Mouse (Mus musculus): ENCODE results near the gene Sod3. TPM values are rescaled to one million over a fixed set of nuclear protein-coding genes. Genes with fewer than 3 reads are reported as not detected.

The Sod3 gene
- total RNA-seq, 1 experiment from 2014 or later: not detected

DNA sequence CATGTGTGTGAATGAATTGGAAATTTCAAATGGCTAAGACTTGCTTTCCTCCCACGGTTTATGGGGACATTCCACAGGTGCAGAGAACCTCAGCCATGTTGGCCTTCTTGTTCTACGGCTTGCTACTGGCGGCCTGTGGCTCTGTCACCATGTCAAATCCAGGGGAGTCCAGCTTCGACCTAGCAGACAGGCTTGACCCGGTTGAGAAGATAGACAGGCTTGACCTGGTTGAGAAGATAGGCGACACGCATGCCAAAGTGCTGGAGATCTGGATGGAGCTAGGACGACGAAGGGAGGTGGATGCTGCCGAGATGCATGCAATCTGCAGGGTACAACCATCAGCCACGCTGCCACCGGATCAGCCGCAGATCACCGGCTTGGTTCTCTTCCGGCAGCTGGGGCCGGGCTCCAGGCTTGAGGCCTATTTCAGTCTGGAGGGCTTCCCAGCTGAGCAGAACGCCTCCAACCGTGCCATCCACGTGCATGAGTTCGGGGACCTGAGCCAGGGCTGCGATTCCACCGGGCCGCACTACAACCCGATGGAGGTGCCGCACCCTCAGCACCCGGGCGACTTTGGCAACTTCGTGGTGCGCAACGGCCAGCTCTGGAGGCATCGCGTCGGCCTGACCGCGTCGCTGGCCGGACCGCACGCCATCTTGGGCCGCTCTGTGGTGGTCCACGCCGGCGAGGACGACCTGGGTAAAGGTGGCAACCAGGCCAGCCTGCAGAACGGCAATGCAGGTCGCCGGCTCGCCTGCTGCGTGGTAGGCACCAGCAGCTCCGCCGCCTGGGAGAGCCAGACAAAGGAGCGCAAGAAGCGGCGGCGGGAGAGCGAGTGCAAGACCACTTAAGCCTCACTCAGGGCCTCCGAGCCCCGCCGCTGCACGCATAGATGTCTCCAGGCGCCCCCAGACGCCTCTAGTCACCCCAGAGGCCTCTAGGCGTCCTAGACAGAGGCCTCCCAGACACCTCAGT lies 4.6 kb downstream of the Sod3 start:
- no peak for ATAC-seq (replicated peaks; ENCODE audit: low read depth, poor library complexity, severe bottlenecking)

DNA sequence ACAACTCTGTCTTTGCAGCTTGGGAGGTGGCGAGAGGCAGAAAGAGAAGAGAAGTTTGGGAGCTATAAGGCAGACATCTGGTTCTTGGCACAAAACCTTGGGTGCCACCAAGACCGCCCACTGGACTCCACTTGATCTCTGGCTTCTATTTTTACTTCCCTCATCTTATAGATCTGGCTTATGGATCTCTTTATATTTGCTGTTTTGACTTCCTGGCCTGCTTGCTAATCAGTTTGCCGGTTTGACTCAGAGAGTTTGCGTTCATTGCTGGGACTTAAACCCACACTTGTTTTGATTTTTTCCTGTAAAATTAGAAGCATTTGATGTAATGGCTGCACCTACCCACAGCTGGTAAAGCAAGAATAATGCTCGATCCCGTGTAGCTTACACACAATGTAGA lies 7.3 kb downstream of the Sod3 start:
- ATAC-seq (replicated peaks; ENCODE audit: low read depth, poor library complexity, severe bottlenecking): no peak

DNA sequence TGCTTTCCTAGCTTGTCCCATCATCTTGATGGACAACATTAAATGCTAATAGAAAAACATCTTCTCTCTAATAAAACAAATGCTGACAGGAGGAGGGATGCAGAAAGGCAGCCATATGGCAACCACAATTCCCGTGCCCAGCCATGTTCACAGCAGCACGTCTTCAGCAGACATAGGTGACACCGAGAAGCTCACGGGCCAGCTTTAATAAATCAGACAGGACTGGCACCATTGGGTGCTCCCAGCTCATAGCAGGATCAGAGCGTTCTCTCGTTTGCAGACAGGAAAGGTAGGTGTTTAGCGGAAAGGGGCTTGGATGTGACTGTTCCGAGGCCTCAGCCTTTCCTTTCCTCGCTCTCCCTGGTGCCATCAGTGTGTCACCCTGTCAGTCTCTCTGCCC lies 12.3 kb downstream of the Sod3 start:
- ATAC-seq (replicated peaks; ENCODE audit: low read depth, poor library complexity, severe bottlenecking): no peak

DNA sequence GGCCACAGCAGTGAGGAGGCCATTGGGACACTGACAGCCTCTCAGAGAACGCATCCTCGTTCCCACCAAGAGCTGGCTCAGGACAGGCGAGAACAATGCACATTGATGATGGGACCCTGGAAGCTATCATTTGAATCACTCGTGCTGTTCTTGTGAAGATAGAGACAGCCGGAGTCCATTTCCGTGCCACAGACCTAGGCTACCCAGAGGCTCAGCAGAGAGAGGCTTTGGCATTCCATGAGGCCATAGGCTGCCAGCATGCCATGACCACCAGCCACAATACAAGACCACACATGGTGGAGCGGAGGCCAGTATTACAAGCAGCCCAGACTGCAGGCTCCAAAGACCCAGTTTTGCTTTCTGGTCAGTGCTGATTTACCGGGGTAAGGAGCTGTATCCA lies 19.2 kb downstream of the Sod3 start:
- no peak for ATAC-seq (replicated peaks; ENCODE audit: low read depth, poor library complexity, severe bottlenecking)

DNA sequence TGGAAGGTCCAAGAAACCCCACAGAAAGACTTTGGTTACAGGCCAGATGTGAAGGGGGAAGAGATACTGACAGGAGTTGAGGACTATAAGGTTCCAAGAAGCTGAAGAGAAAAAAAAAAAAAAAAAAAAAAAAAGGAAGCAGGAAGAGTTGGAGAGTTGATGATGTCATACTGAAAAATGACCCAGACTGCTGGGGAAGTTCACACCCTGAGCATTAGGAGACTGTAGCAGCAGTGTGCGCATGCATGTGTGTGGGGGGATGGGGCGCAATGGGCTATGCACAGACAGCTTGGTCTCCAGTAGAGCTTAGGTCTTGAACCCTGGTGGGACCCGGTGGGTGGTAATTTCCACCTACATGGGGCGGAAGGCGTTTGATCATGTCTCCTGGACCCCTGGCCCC lies 20.2 kb downstream of the Sod3 start:
- ATAC-seq (replicated peaks; ENCODE audit: low read depth, poor library complexity, severe bottlenecking): peak; percentile 45; the same call in 1 of the 2 replicates

DNA sequence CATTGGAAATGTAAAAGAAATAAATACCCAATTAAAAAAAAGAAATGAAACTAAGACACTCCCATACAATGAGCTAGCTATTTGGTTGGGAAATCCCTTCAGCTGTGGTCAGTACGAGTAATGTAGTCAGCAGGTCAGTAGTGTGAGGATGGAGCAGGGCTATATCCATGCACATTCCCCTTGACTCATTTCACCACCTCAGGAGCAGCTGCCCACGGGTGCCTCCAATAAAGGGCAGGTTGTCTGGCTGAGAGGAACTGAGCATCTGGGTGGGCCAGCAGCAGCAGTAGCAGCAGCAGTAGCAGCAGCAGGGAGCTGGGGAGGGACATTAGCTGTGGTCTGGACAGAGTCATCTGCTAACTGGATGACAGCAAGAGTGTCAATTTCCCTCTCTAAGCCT lies 22.4 kb downstream of the Sod3 start:
- no peak for ATAC-seq (replicated peaks; ENCODE audit: low read depth, poor library complexity, severe bottlenecking)

DNA sequence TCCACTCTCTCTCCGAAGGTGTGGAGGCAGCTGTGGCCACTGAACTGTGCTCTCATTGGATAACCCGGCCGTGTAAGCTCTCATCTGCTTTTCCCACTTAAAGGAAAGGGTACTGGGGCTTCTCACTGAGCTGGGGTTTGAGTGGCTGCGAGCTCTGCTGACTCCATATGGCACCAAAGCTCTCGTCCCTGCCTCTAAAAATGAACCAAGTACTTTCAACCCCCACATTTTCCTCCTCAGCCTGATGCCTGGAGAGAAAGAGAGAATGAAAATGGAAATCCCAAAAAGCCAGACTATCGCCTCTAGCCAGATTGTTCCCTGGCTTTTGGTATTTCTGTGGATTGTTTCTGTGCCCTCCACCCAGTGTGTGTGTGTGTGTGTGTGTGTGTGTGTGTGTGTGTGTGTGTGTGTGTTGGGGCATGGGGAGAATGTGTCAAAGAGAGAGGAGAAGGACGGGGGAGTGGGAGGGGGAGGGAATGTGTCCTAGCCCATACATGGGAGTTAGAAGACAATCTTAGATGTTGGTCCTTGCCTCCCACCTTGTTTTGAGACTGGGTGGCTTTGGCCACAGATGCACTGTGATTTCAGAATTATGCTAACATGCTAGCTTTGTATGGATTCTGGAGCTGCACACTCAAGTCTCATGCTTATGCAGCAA lies 24.6 kb downstream of the Sod3 start:
- ATAC-seq (replicated peaks; ENCODE audit: low read depth, poor library complexity, severe bottlenecking): no peak

DNA sequence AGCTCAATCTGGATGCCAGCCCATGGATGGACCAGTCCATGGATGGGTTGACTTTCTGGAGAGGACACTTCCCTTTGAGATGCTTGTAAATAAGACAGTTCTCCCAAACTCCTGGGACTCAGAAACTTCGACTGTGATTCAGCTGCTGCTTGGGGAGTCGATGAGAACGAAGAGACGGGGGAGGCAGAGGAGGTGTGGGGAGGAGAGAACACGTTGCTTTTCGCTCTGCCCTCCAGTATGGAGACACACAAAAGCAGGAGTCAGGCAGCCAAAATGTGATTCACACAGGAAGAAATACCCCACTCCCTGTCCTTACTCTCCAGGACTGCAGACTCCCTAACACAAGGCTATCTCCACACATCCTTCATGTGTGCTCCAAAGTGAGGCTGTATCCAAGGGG lies 26.8 kb downstream of the Sod3 start:
- ATAC-seq (replicated peaks; ENCODE audit: low read depth, poor library complexity, severe bottlenecking): no peak

DNA sequence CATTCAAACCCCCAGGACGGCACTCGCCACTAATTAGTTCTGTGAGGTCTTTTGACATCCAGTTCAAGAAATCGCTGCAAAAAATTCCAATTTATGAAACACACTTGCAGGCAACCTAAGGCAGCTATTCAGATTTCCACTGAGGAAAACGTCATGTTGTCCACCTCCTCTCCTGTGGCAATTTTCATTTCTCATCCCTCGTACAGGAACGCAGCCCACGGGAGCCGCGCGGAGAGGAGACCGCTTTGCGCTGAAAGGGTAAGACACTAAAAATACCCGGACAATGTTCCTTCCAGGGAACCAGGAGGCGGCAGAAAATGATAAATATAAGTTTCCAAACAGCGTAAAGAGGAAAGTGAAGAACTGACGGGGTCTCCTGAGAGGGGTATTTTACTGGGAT lies 27.9 kb downstream of the Sod3 start:
- ATAC-seq (replicated peaks; ENCODE audit: low read depth, poor library complexity, severe bottlenecking): no peak

DNA sequence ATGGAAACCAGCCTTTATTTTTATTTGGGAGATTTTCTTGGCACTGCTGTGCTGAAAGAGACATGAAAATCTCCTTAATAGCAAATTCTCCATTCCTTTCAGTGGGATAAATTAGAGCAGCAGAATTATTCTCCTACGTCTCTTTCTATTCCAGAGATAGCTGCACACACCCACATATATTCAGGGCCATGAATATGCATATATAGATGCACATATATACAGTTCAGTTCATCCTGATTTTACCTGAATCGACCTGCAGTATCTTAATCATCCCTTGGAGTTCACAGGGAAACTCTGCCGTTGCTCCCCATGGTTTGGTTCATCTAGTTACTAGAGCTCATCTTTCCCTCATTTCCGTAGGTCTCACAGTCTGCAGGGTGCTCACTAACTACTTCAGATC lies 30.2 kb downstream of the Sod3 start:
- ATAC-seq (replicated peaks; ENCODE audit: low read depth, poor library complexity, severe bottlenecking): no peak

DNA sequence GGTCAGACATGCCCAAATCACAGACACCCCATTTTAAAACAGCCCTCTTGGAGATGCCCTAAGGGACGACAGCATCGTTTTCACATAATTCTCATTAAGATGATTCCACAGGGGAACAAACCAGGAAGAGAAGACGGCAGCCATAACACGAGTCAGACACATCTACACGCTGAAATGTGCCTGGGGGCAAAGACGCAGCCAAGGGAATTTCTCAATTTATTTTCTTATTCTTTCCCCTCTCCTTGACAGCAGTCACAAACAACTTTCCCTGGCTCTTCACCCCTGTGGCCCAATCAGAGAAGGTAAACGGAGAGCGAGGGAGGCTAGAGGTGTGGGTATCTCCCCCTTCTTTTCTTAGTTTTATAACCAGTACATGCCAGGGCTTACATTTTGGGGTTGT lies 40.8 kb downstream of the Sod3 start:
- ATAC-seq (replicated peaks; ENCODE audit: low read depth, poor library complexity, severe bottlenecking): no peak

DNA sequence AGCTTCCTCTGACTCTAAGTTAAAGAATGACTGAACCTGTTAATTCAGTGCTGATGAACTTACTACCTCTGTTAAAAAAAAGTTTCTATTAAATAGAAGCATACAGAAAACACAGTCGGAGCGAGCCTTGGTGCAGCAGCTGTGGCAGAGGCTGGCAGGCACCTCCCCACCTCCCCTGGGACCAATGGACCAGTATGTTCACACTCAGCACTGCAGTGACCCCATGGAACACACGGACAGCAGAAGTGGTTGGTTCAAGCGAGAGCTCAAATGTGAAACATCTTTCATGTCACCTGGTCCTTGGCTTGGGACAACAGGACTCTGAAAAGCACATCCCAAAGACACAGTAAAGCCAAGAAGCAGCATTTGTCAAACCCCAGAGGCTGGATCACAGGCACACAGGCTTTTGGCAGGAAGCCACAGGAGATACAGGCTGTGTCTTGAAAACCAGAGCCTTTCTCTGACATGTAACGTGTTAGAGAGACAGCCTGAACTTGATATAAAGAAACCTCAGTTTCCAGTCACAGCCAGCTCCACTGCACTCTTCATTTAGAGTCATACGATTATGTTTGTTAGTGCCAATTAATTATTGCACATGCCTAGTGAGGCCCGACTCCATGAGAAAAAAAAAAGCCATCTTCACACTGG lies 45.2 kb downstream of the Sod3 start:
- ATAC-seq (replicated peaks; ENCODE audit: low read depth, poor library complexity, severe bottlenecking): no peak

DNA sequence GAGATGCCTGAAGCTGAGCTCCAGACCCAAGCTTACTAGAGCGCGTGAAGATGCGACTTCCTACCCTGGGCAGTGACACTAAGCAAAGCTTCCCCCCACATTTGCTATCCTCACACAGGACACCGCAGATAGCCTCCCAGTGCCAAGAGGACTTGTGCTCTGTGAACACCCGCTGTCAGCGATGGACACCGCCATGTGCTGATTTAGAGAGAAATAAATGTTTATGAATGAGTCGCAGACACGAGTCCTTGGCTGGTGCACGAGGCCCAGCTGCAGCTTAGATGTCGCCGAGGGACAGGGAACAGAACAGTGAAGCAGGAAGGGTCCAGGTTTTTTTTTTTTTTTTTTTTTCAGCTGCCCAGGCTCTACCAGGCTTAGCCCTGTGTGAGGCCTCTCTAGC lies 46.6 kb downstream of the Sod3 start:
- ATAC-seq (replicated peaks; ENCODE audit: low read depth, poor library complexity, severe bottlenecking): no peak

DNA sequence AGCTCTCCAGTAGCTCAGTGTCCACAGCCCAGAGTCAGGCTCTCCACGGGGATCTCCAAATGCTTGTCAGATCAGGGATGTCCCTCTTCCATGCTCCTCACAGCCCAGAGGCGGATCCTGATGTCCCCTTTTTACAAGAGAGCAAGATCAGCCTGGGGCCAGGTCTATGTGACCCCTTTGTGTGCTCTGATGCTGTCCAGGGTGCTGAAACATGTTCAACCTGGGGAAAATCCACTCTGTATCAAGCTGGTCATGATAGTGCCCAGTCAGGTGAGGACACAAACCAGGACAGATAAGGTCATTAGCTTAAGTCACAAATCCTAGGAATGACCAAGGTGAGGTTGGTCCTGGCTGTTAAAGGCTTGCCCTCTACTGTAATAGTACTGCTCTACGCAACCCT lies 48.0 kb downstream of the Sod3 start:
- peak; percentile 74 for ATAC-seq (replicated peaks; ENCODE audit: low read depth, poor library complexity, severe bottlenecking)

DNA sequence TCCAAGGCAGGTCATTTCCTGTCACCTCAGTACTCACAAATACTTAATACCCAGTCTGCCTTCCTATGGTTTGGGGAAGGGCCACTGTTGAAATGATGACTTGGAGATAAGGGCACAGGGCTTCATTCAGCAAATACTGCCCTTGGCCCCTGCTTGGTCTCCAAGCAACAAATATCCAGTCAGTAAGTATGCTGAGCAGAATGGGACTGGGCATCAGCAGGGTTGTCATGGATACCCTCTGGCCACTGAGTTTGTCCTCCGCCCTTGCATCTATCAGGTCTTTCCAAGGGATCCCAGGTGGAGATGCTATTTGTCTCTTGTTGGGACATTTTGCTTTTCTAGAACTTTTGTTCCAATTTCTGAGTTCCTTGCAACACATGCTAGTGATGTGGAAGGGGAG lies 51.6 kb downstream of the Sod3 start:
- ATAC-seq (replicated peaks; ENCODE audit: low read depth, poor library complexity, severe bottlenecking): no peak

DNA sequence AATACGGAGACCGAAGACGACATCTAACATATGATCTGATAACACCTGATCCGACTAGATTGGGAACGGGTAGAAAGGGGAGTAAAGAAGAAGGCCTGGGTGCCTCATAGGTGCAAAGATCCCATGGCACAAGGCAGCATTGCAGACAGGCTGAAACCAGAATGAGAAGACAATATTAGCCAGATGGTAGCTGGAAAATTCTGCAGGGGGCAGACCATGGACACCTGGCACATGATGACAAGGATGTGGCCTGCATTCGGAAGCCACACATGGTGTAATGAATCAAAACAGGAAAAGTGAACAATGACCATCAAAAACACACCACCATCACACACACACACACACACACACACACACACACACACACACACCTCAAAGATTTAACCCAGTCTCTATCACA lies 52.3 kb downstream of the Sod3 start:
- no peak for ATAC-seq (replicated peaks; ENCODE audit: low read depth, poor library complexity, severe bottlenecking)

DNA sequence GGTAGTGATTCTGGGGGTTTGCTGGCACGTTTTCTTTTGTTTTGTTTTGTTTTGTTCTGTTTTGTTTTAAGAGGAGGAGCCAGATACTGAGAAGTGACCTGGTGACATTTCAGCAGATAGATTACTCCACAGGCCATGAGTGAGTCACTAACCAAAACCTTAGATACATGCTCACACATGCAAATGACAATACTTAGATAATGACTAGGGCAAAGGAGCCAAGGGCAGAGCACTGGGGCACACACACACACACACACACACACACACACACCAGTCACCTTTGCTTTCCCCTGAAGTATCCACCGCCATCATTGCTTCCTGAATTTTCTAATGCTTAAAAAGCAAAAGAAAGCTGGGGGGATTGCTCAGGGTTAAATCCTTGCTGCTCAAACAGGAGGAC lies 52.9 kb downstream of the Sod3 start:
- no peak for ATAC-seq (replicated peaks; ENCODE audit: low read depth, poor library complexity, severe bottlenecking)

All from common myeloid progenitor, adult 5-6 weeks (primary cell).